Mouse (Mus musculus) cerebellum, adult 2 months (tissue): ENCODE data around the gene Cd9. TPM values are rescaled to one million over a fixed set of nuclear protein-coding genes. Genes with fewer than 3 reads are reported as not detected.

Experiments
- DNase-seq, 2 experiments: peaks; one replicate each; pipeline ENCODE4 v3.0.0; 2021
- H3K27ac ChIP-seq: fragments of 200-500 bp; 2 replicates; pipeline ENCODE4 v1.5.1; 2012; ENCODE audit warnings: low read length, control low read depth, inconsistent platforms; ENCODE audit not compliant: insufficient read depth
- H3K27me3 ChIP-seq: fragments of 200-500 bp; 2 replicates; pipeline ENCODE4 v1.6.1; 2012; ENCODE audit warnings: inconsistent platforms, mild to moderate bottlenecking, low read length, moderate library complexity; ENCODE audit not compliant: control insufficient read depth, insufficient read depth
- H3K4me1 ChIP-seq: fragments of 200-500 bp; 2 replicates; pipeline ENCODE4 v1.6.1; 2011; ENCODE audit warnings: low read length; ENCODE audit not compliant: control insufficient read depth, insufficient read depth
- H3K4me3 ChIP-seq: fragments of 200-500 bp; replicated peaks from 2 replicates; pipeline ENCODE3; 2011; ENCODE audit warnings: mild to moderate bottlenecking, low read depth, low read length, control low read depth; ENCODE audit not compliant: insufficient read depth
- CTCF ChIP-seq: fragments of 200-500 bp; IDR thresholded peaks from 2 replicates; pipeline ENCODE4 v1.5.1; 2011; ENCODE audit warnings: low read depth, mild to moderate bottlenecking, control low read depth, low read length, moderate library complexity, borderline replicate concordance; ENCODE audit not compliant: insufficient read depth
- POLR2A ChIP-seq: fragments of 200-500 bp; IDR thresholded peaks from 2 replicates; pipeline ENCODE4 v1.6.1; 2011; ENCODE audit warnings: low read length, control low read depth, borderline replicate concordance; ENCODE audit not compliant: insufficient read depth
- WGBS: fragments of 180-500 bp; shearing (Covaris S2); methylation state at CpG from one replicate; pipeline ENCODE4 v1.1.7; 2018; 5-methylcytosine and 5-hydroxymethylcytosine counted together
- polyA plus RNA-seq: library from polyadenylated mRNA; depleted of rRNA; stranded (reverse); fragments of >200 nt; gene quantifications from 2 replicates; pipeline ENCODE4 v1.2.3, GENCODE M21; 2012

Cd9 gene
- polyA plus RNA-seq, 1 experiment: 96.9 TPM

GRCm38 (mm10) chr6:125455806-125456520, 38.6 kb downstream of the Cd9 start:
- Histone ChIP-seq H3K27ac (no peak overlapping the region), H3K4me3 (no peak overlapping the region), H3K4me1 (no peaks in the 10 kb centered on the region), H3K27me3 (no peaks in the 10 kb centered on the region)
- no peak for DNase-seq
- TF ChIP-seq POLR2A (no peak), CTCF (no peak)
- 54% methylated on average over 12 of the region's 12 CpGs for WGBS

DNA sequence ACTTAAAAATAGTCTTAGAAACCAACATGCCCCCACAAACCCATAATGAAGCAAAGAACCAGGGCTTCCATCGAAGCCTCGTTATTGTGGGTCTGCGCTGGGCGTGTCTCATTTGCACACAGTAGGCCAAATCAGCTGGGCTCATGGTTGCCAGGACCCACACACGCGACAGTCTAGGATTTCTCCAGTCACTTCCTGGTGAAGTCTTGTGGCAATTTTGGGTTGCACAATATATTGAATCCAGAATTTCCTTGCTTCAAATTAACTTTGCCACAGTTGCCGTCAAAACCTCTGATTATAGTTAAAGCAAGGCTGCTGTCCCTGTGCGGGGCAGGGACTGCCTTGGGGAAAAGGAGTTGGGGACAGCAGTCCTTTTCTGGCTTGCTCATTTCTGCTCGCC, 39.9 kb downstream of the Cd9 start:
- TF ChIP-seq CTCF (no peak), POLR2A (no peak)
- WGBS: 79% methylated on average over 9 of the region's 9 CpGs
- Histone ChIP-seq H3K4me1 (no peaks in the 10 kb centered on the region), H3K27ac (no peak overlapping the region), H3K4me3 (no peak overlapping the region), H3K27me3 (no peaks in the 10 kb centered on the region)
- DNase-seq: no peak

- DNase-seq: no peak
- TF ChIP-seq CTCF (no peak), POLR2A (no peak)
- 28% methylated on average over 5 of the region's 5 CpGs for WGBS
These were observed 40.3 kb downstream of the Cd9 start for GRCm38 (mm10) chr6:125454299-125454698.

GRCm38 (mm10) chr6:125447660-125448059, 46.9 kb downstream of the Cd9 start:
- TF ChIP-seq CTCF (no peak), POLR2A (no peak)
- Histone ChIP-seq H3K27ac (no peak overlapping the region), H3K4me1 (no peaks in the 10 kb centered on the region), H3K27me3 (no peaks in the 10 kb centered on the region), H3K4me3 (no peak overlapping the region)
- DNase-seq: no peak
- WGBS: 81% methylated on average over 2 of the region's 2 CpGs

More at GRCm38 (mm10) chr6:125454299-125454698, 40.3 kb downstream of the Cd9 start:
- no peak overlapping the region for H3K4me3 ChIP-seq
- H3K27ac ChIP-seq: no peak overlapping the region
- H3K4me1 ChIP-seq: no peaks in the 10 kb centered on the region
- H3K27me3 ChIP-seq: no peaks in the 10 kb centered on the region

DNA sequence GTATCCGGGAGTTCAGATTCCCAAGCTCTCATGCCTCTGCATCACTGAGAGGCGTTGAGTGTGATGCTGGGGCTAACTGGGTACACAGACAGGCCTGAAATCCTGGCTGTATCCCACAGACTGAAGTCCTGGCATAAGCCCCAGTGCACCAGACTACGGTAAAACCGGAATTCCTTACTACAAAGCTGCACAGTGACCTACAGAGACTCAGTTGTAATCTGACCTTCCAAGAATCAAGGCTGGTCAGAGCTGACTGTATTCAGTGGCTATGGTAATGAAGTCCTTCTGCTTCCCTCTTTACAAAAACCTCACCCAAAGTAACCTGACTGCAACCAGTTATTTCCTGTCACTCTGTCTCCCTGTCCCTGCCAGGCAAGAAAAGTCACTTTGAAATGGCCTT, 47.4 kb downstream of the Cd9 start:
- TF ChIP-seq POLR2A (no peak), CTCF (no peak)

DNA sequence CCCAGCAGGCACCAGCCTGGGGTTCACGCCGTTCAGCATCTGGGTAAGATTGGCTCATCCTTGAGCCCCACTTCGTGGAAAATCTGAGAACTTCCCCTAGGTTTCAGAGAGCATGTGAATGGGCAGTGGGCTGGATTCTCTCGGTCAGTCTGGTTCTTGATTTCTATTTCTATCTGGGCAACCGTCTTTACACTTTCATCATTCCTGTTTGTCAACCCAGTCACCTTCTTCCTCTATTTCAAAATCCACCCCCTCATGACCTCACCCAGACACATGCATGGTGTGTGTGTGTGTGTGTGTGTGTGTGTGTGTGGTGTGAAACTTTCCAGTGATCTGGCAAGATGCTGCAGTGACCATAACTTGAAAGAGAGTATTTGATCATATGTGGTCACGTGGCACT, 49.2 kb downstream of the Cd9 start:
- WGBS: 82% methylated on average over 6 of the region's 6 CpGs
- DNase-seq: no peak
- H3K27me3 ChIP-seq: no peaks in the 10 kb centered on the region
- no peaks in the 10 kb centered on the region for H3K4me1 ChIP-seq
- TF ChIP-seq POLR2A (no peak), CTCF (no peak)
- no peak overlapping the region for H3K27ac ChIP-seq
- no peak overlapping the region for H3K4me3 ChIP-seq

More for the DNA sequence above, 47.4 kb downstream of the Cd9 start:
- DNase-seq: no peak
- WGBS: 48% methylated on average over 4 of the region's 4 CpGs
- Histone ChIP-seq H3K27ac (no peak overlapping the region), H3K4me1 (no peaks in the 10 kb centered on the region), H3K4me3 (no peak overlapping the region), H3K27me3 (no peaks in the 10 kb centered on the region)

- Histone ChIP-seq H3K4me1 (no peaks in the 10 kb centered on the region), H3K27me3 (no peaks in the 10 kb centered on the region), H3K27ac (no peak overlapping the region), H3K4me3 (no peak overlapping the region)
- DNase-seq: no peak
- TF ChIP-seq POLR2A (no peak), CTCF (no peak)
- 60% methylated on average over 10 of the region's 10 CpGs for WGBS
These were observed 52.0 kb downstream of the Cd9 start for GRCm38 (mm10) chr6:125442591-125442990.

DNA sequence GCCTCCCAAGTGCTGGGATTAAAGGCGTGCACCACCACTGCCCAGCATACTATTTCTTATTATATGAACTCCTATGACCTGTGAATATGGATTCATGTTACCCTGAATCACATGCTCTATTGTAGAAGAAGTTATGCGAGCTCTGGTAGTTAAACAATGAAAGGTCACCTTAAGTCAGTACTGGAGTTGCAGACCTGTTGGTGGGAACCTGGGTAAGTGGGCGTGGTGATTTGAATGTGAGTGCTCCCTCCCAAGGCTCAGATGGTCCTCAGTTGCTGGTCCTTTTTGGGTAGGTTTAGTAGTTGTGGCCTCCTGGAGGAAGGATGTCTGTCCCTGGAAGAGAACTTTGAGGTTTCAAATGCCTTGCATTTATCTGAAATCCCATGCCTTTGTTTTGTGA, 57.8 kb downstream of the Cd9 start:
- Histone ChIP-seq H3K4me1 (no peaks in the 10 kb centered on the region; the same call in 1 of the 2 replicates), H3K4me3 (no peak overlapping the region), H3K27me3 (no peaks in the 10 kb centered on the region; the same call in 1 of the 2 replicates), H3K27ac (no peak overlapping the region)
- 93% methylated on average over 3 of the region's 3 CpGs for WGBS
- no peak for DNase-seq
- no peak for TF ChIP-seq POLR2A
- no peak for TF ChIP-seq CTCF
